Mouse (Mus musculus) midbrain, embryonic 14.5 days (tissue): ENCODE results near the gene Dpm3. TPM values are rescaled to one million over a fixed set of nuclear protein-coding genes. Genes with fewer than 3 reads are reported as not detected.

ENCODE experiments used
- ATAC-seq: fragments of 200-750 bp; cut with Nextera tagmentation; 2 replicates; pipeline ENCODE4 v1.8.0; 2017; ENCODE audit warnings: moderate number of reproducible peaks, moderate library complexity; ENCODE audit not compliant: low FRiP score, low TSS enrichment
- DNase-seq: peaks from one replicate; pipeline ENCODE4 v3.0.0-alpha.2; 2015
- H3K27ac ChIP-seq: fragments of 300-500 bp; sonication (generic); replicated peaks from 2 replicates; pipeline ENCODE4 v1.5.1; 2014; ENCODE audit warnings: mild to moderate bottlenecking, low read depth, low read length, moderate library complexity
- H3K27me3 ChIP-seq: fragments of 300-500 bp; sonication (generic); 2 replicates; pipeline ENCODE4 v1.6.1; 2014; ENCODE audit warnings: low read length, control low read depth, mixed read lengths; ENCODE audit not compliant: control insufficient read depth, insufficient read depth
- H3K36me3 ChIP-seq: fragments of 300-500 bp; sonication (generic); 2 replicates; pipeline ENCODE4 v1.6.1; 2014; ENCODE audit warnings: low read length, control low read depth; ENCODE audit not compliant: control insufficient read depth, insufficient read depth
- H3K4me1 ChIP-seq: fragments of 300-500 bp; sonication (generic); 2 replicates; pipeline ENCODE4 v1.6.1; 2014; ENCODE audit warnings: mild to moderate bottlenecking, antibody characterized with exemption, low read length, control low read depth; ENCODE audit not compliant: control insufficient read depth, insufficient read depth
- H3K4me2 ChIP-seq: fragments of 300-500 bp; sonication (generic); 2 replicates; pipeline ENCODE4 v1.6.1; 2014; ENCODE audit warnings: mild to moderate bottlenecking, low read length, moderate library complexity
- H3K4me3 ChIP-seq: fragments of 300-500 bp; sonication (generic); replicated peaks from 2 replicates; pipeline ENCODE4 v1.5.1; 2014; ENCODE audit warnings: low read depth, low read length
- H3K9ac ChIP-seq: fragments of 300-500 bp; sonication (generic); replicated peaks from 2 replicates; pipeline ENCODE4 v1.6.1; 2014; ENCODE audit warnings: mild to moderate bottlenecking, low read length, moderate library complexity
- H3K9me3 ChIP-seq: fragments of 300-500 bp; sonication (generic); 2 replicates; pipeline ENCODE4 v1.6.1; 2016; ENCODE audit warnings: low read length, control low read depth, mixed read lengths; ENCODE audit not compliant: control insufficient read depth
- WGBS: fragments of 180-500 bp; shearing (Covaris S2); extraction: QIAGEN DNeasy Blood & Tissue Kit; methylation state at CpG from one replicate; pipeline ENCODE4 v1.1.7; 2014; 5-methylcytosine and 5-hydroxymethylcytosine counted together
- polyA plus RNA-seq: library from polyadenylated mRNA; unstranded; fragments of >200 nt; fragmentation: Nextera tagmentation; extraction: Ambion mirVana; gene quantifications from 2 replicates; pipeline ENCODE4 v1.2.1, GENCODE M21; 2014

The Dpm3 gene
- polyA plus RNA-seq, 1 experiment from 2014 or later, result 71.6 TPM

GRCm38 (mm10) chr3:89218271-89218670, 40.9 kb upstream of the Dpm3 start:
- no peak overlapping the region for H3K9ac ChIP-seq
- ATAC-seq, result no peak
- H3K4me1 ChIP-seq, result peaks cover 21% of the 10 kb centered on the region
- H3K27ac ChIP-seq, result 0 out of 2 replicates have a peak overlapping the region, but pooled peaks have one; percentile 13
- H3K4me2 ChIP-seq, result no peak overlapping the region
- peaks cover 13% of the 10 kb centered on the region for H3K36me3 ChIP-seq
- no peaks in the 10 kb centered on the region for H3K27me3 ChIP-seq
- H3K4me3 ChIP-seq, result no peak overlapping the region
- WGBS, result 67% methylated on average over 1 of the region's 1 CpGs
- H3K9me3 ChIP-seq, result no peaks in the 10 kb centered on the region
- DNase-seq, result no peak

GRCm38 (mm10) chr3:89219546-89219945, 39.6 kb upstream of the Dpm3 start:
- Histone ChIP-seq H3K27ac (no peak overlapping the region), H3K9ac (no peak overlapping the region), H3K4me2 (no peak overlapping the region), H3K9me3 (no peaks in the 10 kb centered on the region), H3K27me3 (no peaks in the 10 kb centered on the region), H3K36me3 (peaks cover 20% of the 10 kb centered on the region), H3K4me1 (peaks cover 28% of the 10 kb centered on the region), H3K4me3 (no peak overlapping the region)
- ATAC-seq (no peak), DNase-seq (no peak)
- WGBS, result 51% methylated on average over 8 of the region's 8 CpGs

GRCm38 (mm10) chr3:89221167-89221566, 38.0 kb upstream of the Dpm3 start:
- Histone ChIP-seq H3K9ac (no peak overlapping the region), H3K27ac (no peak overlapping the region), H3K4me3 (no peak overlapping the region)

GRCm38 (mm10) chr3:89224796-89225195, 34.4 kb upstream of the Dpm3 start:
- DNase-seq (peak; percentile 46), ATAC-seq (no peak)
- Histone ChIP-seq H3K4me3 (peak overlapping the region; percentile 47), H3K9ac (peak overlapping the region; percentile 69), H3K27ac (peak overlapping the region; percentile 93), H3K4me2 (peak overlapping the region; percentile 66), H3K4me1 (peaks cover 44% of the 10 kb centered on the region), H3K9me3 (no peaks in the 10 kb centered on the region), H3K36me3 (peaks cover 15% of the 10 kb centered on the region), H3K27me3 (no peaks in the 10 kb centered on the region)
- 17% methylated on average over 11 of the region's 11 CpGs for WGBS

More at GRCm38 (mm10) chr3:89221167-89221566, 38.0 kb upstream of the Dpm3 start:
- no peak for ATAC-seq
- Histone ChIP-seq H3K36me3 (peaks cover 20% of the 10 kb centered on the region), H3K4me2 (no peak overlapping the region), H3K4me1 (peaks cover 28% of the 10 kb centered on the region), H3K9me3 (no peaks in the 10 kb centered on the region), H3K27me3 (no peaks in the 10 kb centered on the region)
- WGBS, result 62% methylated on average over 5 of the region's 5 CpGs
- no peak for DNase-seq

- Histone ChIP-seq H3K27me3 (no peaks in the 10 kb centered on the region), H3K4me1 (peaks cover 44% of the 10 kb centered on the region), H3K27ac (peak overlapping the region; percentile 93), H3K4me3 (peak overlapping the region; percentile 47), H3K9ac (peak overlapping the region; percentile 69), H3K4me2 (peak overlapping the region; percentile 66), H3K9me3 (no peaks in the 10 kb centered on the region), H3K36me3 (peaks cover 15% of the 10 kb centered on the region)
- ATAC-seq (no peak), DNase-seq (peak; percentile 17)
- 6% methylated on average over 12 of the region's 12 CpGs for WGBS
These were observed 33.8 kb upstream of the Dpm3 start for GRCm38 (mm10) chr3:89225321-89225815.

- H3K27ac ChIP-seq, result peak overlapping the region; percentile 93
- peak; percentile 87 for DNase-seq
- WGBS, result 3% methylated on average over 4 of the region's 4 CpGs
These were observed 33.2 kb upstream of the Dpm3 start for GRCm38 (mm10) chr3:89225918-89226317.

GRCm38 (mm10) chr3:89226361-89226760, 32.8 kb upstream of the Dpm3 start:
- Histone ChIP-seq H3K27me3 (no peaks in the 10 kb centered on the region), H3K27ac (peak overlapping the region; percentile 93), H3K4me3 (peak overlapping the region; percentile 47), H3K9ac (peak overlapping the region; percentile 69), H3K4me1 (peaks cover 44% of the 10 kb centered on the region), H3K4me2 (peak overlapping the region; percentile 66), H3K36me3 (peaks cover 11% of the 10 kb centered on the region), H3K9me3 (no peaks in the 10 kb centered on the region)
- ATAC-seq (no peak), DNase-seq (no peak)
- WGBS, result 4% methylated on average over 11 of the region's 11 CpGs

More at GRCm38 (mm10) chr3:89225918-89226317, 33.2 kb upstream of the Dpm3 start:
- Histone ChIP-seq H3K4me1 (peaks cover 44% of the 10 kb centered on the region), H3K4me3 (peak overlapping the region; percentile 47), H3K4me2 (peak overlapping the region; percentile 66), H3K9ac (peak overlapping the region; percentile 69), H3K9me3 (no peaks in the 10 kb centered on the region), H3K27me3 (no peaks in the 10 kb centered on the region), H3K36me3 (peaks cover 15% of the 10 kb centered on the region)
- ATAC-seq, result peak; percentile 75

GRCm38 (mm10) chr3:89226900-89227299, 32.3 kb upstream of the Dpm3 start, which contains the start of gene Mtx1:
Mtx1 (minus strand) TSS chr3:89227088.
- Histone ChIP-seq H3K27ac (peak within 1 kb of the TSS; percentile 93), H3K27me3 (no peaks in the 10 kb centered on the region), H3K4me2 (peak within 1 kb of the TSS; percentile 66), H3K4me3 (peak within 1 kb of the TSS; percentile 47), H3K9ac (peak within 1 kb of the TSS; percentile 69), H3K4me1 (peaks cover 44% of the 10 kb centered on the region), H3K9me3 (no peaks in the 10 kb centered on the region), H3K36me3 (peaks cover 7% of the 10 kb centered on the region)
- 2% methylated on average over 21 of the region's 21 CpGs for WGBS
- ATAC-seq, result no peak; the same call in 1 of the 2 replicates
- DNase-seq, result no peak
